Mouse (Mus musculus) CH12.LX (cell line): Measurements from ENCODE around the gene Mtch2. TPM values are rescaled to one million over a fixed set of nuclear protein-coding genes. Genes with fewer than 3 reads are reported as not detected.

Experiments
- DNase-seq: peaks from one replicate; pipeline ENCODE4 v3.0.0-alpha.2; 2013; ENCODE audit errors: extremely low read depth
- H3K27ac ChIP-seq: 2 replicates; pipeline ENCODE4 v1.5.1; 2012; ENCODE audit warnings: low read depth, mild to moderate bottlenecking, control low read depth, moderate library complexity; ENCODE audit not compliant: insufficient read depth
- H3K27me3 ChIP-seq: replicated peaks from 2 replicates; pipeline ENCODE3; 2012; ENCODE audit warnings: inconsistent platforms
- H3K36me3 ChIP-seq, 2 experiments: replicated peaks in 1 of 2; 2 replicates each; pipeline versions ENCODE3 to v1.6.1; 2012; ENCODE audit warnings: inconsistent platforms in 1 of 2, low read length in 1 of 2, mild to moderate bottlenecking in 1 of 2, mixed read lengths in 1 of 2, moderate library complexity in 1 of 2; ENCODE audit not compliant: control insufficient read depth in 1 of 2, insufficient read depth in 1 of 2
- H3K4me1 ChIP-seq, 2 experiments: 2 replicates each; pipeline ENCODE4 v1.6.1; 2012; ENCODE audit warnings: inconsistent platforms in 1 of 2, moderate library complexity in 1 of 2; ENCODE audit not compliant: insufficient read depth in 2 of 2, control insufficient read depth in 1 of 2
- H3K4me2 ChIP-seq: 2 replicates; pipeline ENCODE4 v1.6.1; 2012; ENCODE audit warnings: low read depth, mild to moderate bottlenecking, control low read depth; ENCODE audit not compliant: poor library complexity, insufficient read depth, severe bottlenecking
- H3K4me3 ChIP-seq, 3 experiments: fragments of 150-350 bp in 1 of 3; sonication (generic) in 1 of 3; replicated peaks in 1 of 3; 2 replicates each; pipeline versions ENCODE3 to v1.5.1; 2011 to 2012; ENCODE audit warnings: low read depth in 2 of 3, low read length in 2 of 3, mild to moderate bottlenecking in 2 of 3, moderate library complexity in 2 of 3, control low read depth in 1 of 3, improper control_type of control experiment in 1 of 3, inconsistent platforms in 1 of 3, mixed read lengths in 1 of 3; ENCODE audit not compliant: poor library complexity in 1 of 3
- H3K79me2 ChIP-seq: replicated peaks from 2 replicates; pipeline ENCODE4 v1.6.1; 2012; ENCODE audit warnings: mild to moderate bottlenecking, moderate library complexity; ENCODE audit not compliant: control insufficient read depth, poor library complexity, insufficient read depth, severe bottlenecking; ENCODE audit errors: extremely low read depth
- H3K9ac ChIP-seq: 2 replicates; pipeline ENCODE4 v1.6.1; 2012; ENCODE audit warnings: low read depth, mild to moderate bottlenecking, control low read depth, moderate library complexity; ENCODE audit not compliant: insufficient read depth
- H3K9me3 ChIP-seq: replicated peaks from 2 replicates; pipeline ENCODE3; 2012; ENCODE audit warnings: low read length, inconsistent platforms, mixed read lengths
- BHLHE40 ChIP-seq: IDR thresholded peaks from 2 replicates; pipeline ENCODE4 v1.6.1; 2011; ENCODE audit warnings: mild to moderate bottlenecking, low read depth, low read length, improper control_type of control experiment
- CHD2 ChIP-seq: IDR thresholded peaks from 2 replicates; pipeline ENCODE4 v1.6.1; 2011; ENCODE audit warnings: low read length, improper control_type of control experiment
- E2F4 ChIP-seq: IDR thresholded peaks from 2 replicates; pipeline ENCODE4 v1.6.1; 2011; ENCODE audit warnings: low read depth, low read length, improper control_type of control experiment; ENCODE audit not compliant: insufficient replicate concordance
- ELF1 ChIP-seq: IDR thresholded peaks from 2 replicates; pipeline ENCODE4 v1.6.1; 2014; ENCODE audit warnings: low read depth, mild to moderate bottlenecking, inconsistent platforms, low read length, improper control_type of control experiment
- KAT2A ChIP-seq: IDR thresholded peaks from 2 replicates; pipeline ENCODE4 v1.6.1; 2012; ENCODE audit warnings: low read length, improper control_type of control experiment, inconsistent platforms; ENCODE audit not compliant: insufficient replicate concordance
- MAX ChIP-seq: IDR thresholded peaks from 2 replicates; pipeline ENCODE4 v1.6.1; 2011; ENCODE audit warnings: low read length, improper control_type of control experiment
- MAZ ChIP-seq: IDR thresholded peaks from 2 replicates; pipeline ENCODE4 v1.6.1; 2012; ENCODE audit warnings: low read depth, mild to moderate bottlenecking, inconsistent platforms, low read length, improper control_type of control experiment, moderate library complexity
- MEF2A ChIP-seq: IDR thresholded peaks from 2 replicates; pipeline ENCODE4 v1.6.1; 2014; ENCODE audit warnings: low read depth, mild to moderate bottlenecking, inconsistent platforms, low read length, improper control_type of control experiment, borderline replicate concordance
- MYC ChIP-seq: IDR thresholded peaks from 2 replicates; pipeline ENCODE4 v1.6.1; 2011; ENCODE audit warnings: low read depth, mild to moderate bottlenecking, improper control_type of control experiment, low read length
- NELFE ChIP-seq: IDR thresholded peaks from 2 replicates; pipeline ENCODE4 v1.6.1; 2011; ENCODE audit warnings: low read depth, low read length, improper control_type of control experiment
- PAX5 ChIP-seq: IDR thresholded peaks from 2 replicates; pipeline ENCODE4 v1.6.1; 2012; ENCODE audit warnings: low read length, inconsistent platforms, mixed read lengths
- POLR2AphosphoS2 ChIP-seq: IDR thresholded peaks from 2 replicates; pipeline ENCODE4 v1.6.1; 2011; ENCODE audit warnings: low read depth, low read length, improper control_type of control experiment
- RAD21 ChIP-seq: IDR thresholded peaks from 2 replicates; pipeline ENCODE4 v1.6.1; 2011; ENCODE audit warnings: low read depth, mild to moderate bottlenecking, low read length, improper control_type of control experiment, moderate library complexity
- RCOR1 ChIP-seq: conservative IDR thresholded peaks from 2 replicates; pipeline ENCODE4 v1.6.1; 2012; ENCODE audit warnings: low read depth, mild to moderate bottlenecking, inconsistent platforms, low read length, improper control_type of control experiment
- SMC3 ChIP-seq: IDR thresholded peaks from 2 replicates; pipeline ENCODE4 v1.6.1; 2011; ENCODE audit warnings: low read depth, low read length, improper control_type of control experiment
- TCF12 ChIP-seq: IDR thresholded peaks from 2 replicates; pipeline ENCODE4 v1.6.1; 2014; ENCODE audit warnings: low read depth, mild to moderate bottlenecking, inconsistent platforms, low read length, improper control_type of control experiment
- UBTF ChIP-seq: IDR thresholded peaks from 2 replicates; pipeline ENCODE4 v1.6.1; 2012; ENCODE audit warnings: low read depth, mild to moderate bottlenecking, inconsistent platforms, low read length, improper control_type of control experiment, moderate library complexity
- USF1 ChIP-seq: IDR thresholded peaks from 2 replicates; pipeline ENCODE4 v1.6.1; 2014; ENCODE audit warnings: low read depth, mild to moderate bottlenecking, inconsistent platforms, low read length, improper control_type of control experiment
- ZKSCAN1 ChIP-seq: IDR thresholded peaks from 2 replicates; pipeline ENCODE4 v1.6.1; 2012; ENCODE audit warnings: low read depth, inconsistent platforms, low read length, improper control_type of control experiment, borderline replicate concordance
- dilution Hi-C: fragments of 300-500 bp; cut with MboI; formaldehyde crosslinking; loops from 2 replicates; pipeline ENCODE4 v1.14.3; 2020; ENCODE audit warnings: low sequenced_read_pairs; ENCODE audit not compliant: extremely low pct_unique_long_range_greater_than_20kb, extremely low pct_ligation_motif_present
- in situ Hi-C: fragments of 300-500 bp; cut with MboI; formaldehyde crosslinking; loops from 3 replicates; pipeline ENCODE4 v1.14.3; 2019; ENCODE audit warnings: low sequenced_read_pairs, low pct_ligation_motif_present, low pct_unique_long_range_greater_than_20kb, mixed read lengths
- polyA plus RNA-seq: library from polyadenylated mRNA; unstranded; fragments of >175 nt; gene quantifications from 2 replicates; pipeline ENCODE4 v1.2.1, GENCODE M21; 2012; ENCODE audit warnings: low read depth; ENCODE audit not compliant: insufficient read length
- total RNA-seq, 2 experiments: library from RNA; depleted of rRNA; stranded (reverse); fragments of 300-350 nt in 1 of 2; fragments of >200 nt in 1 of 2; gene quantifications; 2 replicates each; pipeline ENCODE4 v1.2.3; 2012 to 2014

Gene Mtch2
- total and polyA plus RNA-seq, 3 experiments = 70.0 to 162 (median 158) TPM

DNA sequence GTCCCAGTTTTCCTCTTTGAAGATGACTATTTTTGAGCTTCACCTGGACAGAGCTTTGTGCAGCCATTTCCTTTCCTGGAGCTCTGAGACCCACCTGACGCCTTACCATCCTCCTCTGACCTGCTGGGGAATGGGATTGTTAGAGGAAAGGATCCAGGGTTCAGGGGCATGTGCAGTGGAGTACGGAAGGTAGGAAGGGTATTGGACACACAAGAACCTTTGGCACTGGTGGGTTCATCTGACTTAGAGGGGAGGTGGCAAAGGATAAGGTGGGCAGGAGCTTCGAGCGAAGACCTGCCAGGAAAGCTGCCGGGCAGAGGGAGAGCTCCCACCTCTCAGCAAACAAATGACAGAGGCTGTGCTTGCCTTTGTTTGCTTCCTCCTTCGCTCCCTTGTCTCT, 39.5 kb downstream of the Mtch2 start:
- in situ Hi-C loops (no loop called here), dilution Hi-C loops (no loop called here)
- Histone ChIP-seq H3K27me3 (peaks cover 8% of the 10 kb centered on the region), H3K9me3 (peaks cover 16% of the 10 kb centered on the region), H3K36me3 (peaks cover 0 to 10% of the 10 kb centered on the region in 2 experiments), H3K79me2 (no peaks in the 10 kb centered on the region), H3K4me3 (no peak overlapping the region), H3K4me1 (no peaks in the 10 kb centered on the region), H3K27ac (no peak overlapping the region), H3K9ac (no peak overlapping the region), H3K4me2 (no peak overlapping the region)
- no peak for DNase-seq
- TF ChIP-seq MAZ (no peak), MEF2A (no peak), ELF1 (no peak), MYC (no peak), MAX (no peak), E2F4 (no peak), RAD21 (no peak), RCOR1 (no peak), ZKSCAN1 (no peak), POLR2AphosphoS2 (no peak), CHD2 (no peak), BHLHE40 (no peak), USF1 (no peak), UBTF (no peak), NELFE (no peak)

GRCm38 (mm10) chr2:90887627-90888026, 40.7 kb downstream of the Mtch2 start:
- no peak overlapping the region for H3K4me3 ChIP-seq
- in situ Hi-C loops = no loop called here
- peaks cover 16% of the 10 kb centered on the region for H3K9me3 ChIP-seq
- no peak for DNase-seq
- TF ChIP-seq KAT2A = no peak
- no peak for TF ChIP-seq TCF12
- no peak for TF ChIP-seq ELF1
- TF ChIP-seq SMC3 = no peak
- no peak for TF ChIP-seq PAX5
- TF ChIP-seq BHLHE40 = no peak
- TF ChIP-seq MEF2A = no peak
- no peak for TF ChIP-seq MAZ
- no peak for TF ChIP-seq UBTF
- TF ChIP-seq, all 38 proteins: peak for 0
- Histone ChIP-seq H3K27me3 (peaks cover 8% of the 10 kb centered on the region), H3K4me2 (no peak overlapping the region), H3K27ac (no peak overlapping the region), H3K79me2 (no peaks in the 10 kb centered on the region), H3K4me1 (no peaks in the 10 kb centered on the region), H3K36me3 (peaks cover 0 to 20% of the 10 kb centered on the region in 2 experiments), H3K9ac (no peak overlapping the region)
- dilution Hi-C loops = no loop called here
